Mouse (Mus musculus): Measurements from ENCODE around the gene Masp1. TPM values are rescaled to one million over a fixed set of nuclear protein-coding genes. Genes with fewer than 3 reads are reported as not detected.

The Masp1 gene
- total RNA-seq, 2 experiments from 2014 or later = 8.0 to 9.0 TPM

GRCm38 (mm10) chr16:23463671-23464347 is 56.8 kb downstream of the Masp1 start:
- DNase-seq (ENCODE audit: low spot score in 2 of 2) = no peak

DNA sequence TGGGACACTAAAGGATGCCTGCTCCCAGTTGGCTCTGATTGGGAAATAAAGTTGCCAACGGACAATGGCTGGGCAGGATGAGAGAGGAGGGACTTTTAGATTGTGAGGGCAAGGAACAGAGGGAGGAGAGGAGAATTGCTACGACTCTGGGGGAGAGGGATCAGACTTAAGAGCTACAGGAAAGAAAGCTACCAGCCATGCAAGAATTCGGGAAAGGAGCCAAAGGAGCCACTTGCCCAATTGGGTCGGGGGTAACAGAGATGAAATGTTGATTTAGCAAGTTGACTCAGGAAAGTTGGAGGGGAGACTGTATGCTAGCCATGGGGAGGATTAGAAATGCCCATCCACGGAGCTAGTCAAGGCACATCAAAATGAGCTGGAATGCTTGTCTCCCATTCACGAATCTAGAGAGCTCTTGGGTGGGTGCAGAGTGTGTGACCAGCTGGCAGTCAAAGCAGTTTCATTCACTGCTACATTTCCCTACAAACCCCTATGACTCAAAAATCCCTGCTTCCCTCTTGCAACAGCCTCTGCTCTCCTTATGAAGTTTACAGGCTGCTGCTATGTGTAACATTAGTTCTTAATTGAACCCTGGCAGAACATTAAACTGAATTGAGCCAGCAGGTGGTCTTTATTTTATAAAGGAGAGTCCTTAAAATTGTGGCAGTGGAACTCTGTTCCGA is 61.6 kb downstream of the Masp1 start:
- DNase-seq (ENCODE audit: low spot score in 2 of 2) = no peak

- no peak for DNase-seq (ENCODE audit: low spot score in 2 of 2)
Measured at GRCm38 (mm10) chr16:23457338-23457737, 63.3 kb downstream of the Masp1 start.

DNA sequence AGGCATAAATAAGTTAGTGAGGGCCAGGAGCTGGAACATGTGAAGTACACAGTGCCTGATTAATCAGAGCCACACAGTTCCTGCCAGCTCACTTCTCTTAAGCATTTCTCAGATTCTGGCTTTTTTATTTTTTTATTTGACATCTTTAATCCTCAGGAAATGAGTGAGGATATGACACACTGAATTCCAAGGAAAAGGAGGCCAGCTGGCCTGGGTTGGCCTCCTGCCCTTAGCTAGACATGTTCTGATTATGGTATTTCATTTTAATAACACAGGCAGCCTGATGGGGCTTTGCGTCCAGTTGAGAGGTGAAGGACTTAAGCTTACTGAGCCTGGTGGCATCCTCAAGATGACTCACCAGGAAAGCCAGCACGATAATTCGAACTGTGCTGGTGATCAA is 64.1 kb downstream of the Masp1 start:
- DNase-seq (ENCODE audit: low spot score in 2 of 2) = peak in 1 of 2 experiments; percentile 25

DNA sequence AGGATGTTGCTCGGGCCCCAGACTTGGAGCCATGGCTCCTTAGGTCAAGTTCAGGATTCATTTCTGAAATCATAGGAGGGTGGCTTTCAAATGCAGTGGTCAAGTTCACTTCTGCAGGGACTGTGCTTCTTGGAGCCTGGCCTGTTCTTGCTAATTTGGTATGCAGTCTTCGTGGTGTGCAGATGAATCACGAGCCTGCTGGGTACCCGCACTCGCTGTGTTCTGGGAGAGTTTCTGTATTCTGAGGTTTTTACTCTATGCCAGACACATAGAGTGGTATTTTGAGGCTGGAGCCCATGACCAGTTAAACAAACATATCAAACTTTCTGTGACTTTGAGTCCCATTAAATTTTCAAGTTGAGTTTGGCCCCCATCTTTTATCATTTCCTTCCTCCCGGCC is 66.2 kb downstream of the Masp1 start:
- no peak for DNase-seq (ENCODE audit: low spot score in 2 of 2)

DNA sequence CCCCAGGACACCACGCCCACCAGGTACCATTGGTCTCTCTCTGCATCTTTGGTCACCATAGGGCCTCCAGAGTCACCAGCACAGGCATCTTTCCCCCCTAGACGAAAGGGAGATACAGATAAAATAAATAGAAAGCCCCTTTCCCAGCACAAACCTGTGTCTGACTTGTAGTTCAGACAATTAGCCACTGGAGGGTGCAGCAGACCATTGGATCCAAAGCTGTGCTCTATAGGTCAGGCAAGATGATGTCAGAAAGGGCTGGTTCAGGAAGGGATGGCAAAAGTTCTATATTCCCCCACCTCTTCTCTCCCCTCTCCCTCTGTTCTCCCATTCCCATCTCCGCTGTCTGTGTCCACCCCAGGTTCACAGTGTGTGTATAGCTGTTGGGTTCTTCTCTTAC is 68.1 kb downstream of the Masp1 start:
- DNase-seq (ENCODE audit: low spot score in 2 of 2) = peak in 1 of 2 experiments; percentile 32

DNA sequence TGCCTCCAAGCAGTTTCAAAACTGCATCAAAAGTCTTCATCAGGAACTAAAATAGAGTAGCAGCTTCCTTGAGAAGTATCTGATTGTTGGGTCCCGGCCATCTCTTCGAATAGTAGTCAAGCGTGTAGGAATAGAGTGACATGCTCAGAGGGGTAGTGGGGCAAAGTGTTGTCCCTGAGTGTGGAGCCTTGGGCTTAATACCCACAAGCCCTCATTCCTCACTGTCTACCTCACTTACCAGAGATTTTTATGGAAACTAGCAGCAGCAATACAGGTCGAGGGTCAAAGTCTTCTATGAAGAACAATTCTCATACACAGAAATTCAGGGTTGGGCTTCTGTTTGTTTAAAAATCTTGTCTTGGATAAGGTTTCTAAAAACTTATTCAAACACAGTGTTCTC is 69.8 kb downstream of the Masp1 start:
- DNase-seq (ENCODE audit: low spot score in 2 of 2) = no peak

- no peak for DNase-seq (ENCODE audit: low spot score in 2 of 2)
Measured at GRCm38 (mm10) chr16:23449946-23450345, 70.7 kb downstream of the Masp1 start.

- no peak for DNase-seq (ENCODE audit: low spot score in 2 of 2)
Measured at GRCm38 (mm10) chr16:23444231-23444630, 76.4 kb downstream of the Masp1 start.

DNA sequence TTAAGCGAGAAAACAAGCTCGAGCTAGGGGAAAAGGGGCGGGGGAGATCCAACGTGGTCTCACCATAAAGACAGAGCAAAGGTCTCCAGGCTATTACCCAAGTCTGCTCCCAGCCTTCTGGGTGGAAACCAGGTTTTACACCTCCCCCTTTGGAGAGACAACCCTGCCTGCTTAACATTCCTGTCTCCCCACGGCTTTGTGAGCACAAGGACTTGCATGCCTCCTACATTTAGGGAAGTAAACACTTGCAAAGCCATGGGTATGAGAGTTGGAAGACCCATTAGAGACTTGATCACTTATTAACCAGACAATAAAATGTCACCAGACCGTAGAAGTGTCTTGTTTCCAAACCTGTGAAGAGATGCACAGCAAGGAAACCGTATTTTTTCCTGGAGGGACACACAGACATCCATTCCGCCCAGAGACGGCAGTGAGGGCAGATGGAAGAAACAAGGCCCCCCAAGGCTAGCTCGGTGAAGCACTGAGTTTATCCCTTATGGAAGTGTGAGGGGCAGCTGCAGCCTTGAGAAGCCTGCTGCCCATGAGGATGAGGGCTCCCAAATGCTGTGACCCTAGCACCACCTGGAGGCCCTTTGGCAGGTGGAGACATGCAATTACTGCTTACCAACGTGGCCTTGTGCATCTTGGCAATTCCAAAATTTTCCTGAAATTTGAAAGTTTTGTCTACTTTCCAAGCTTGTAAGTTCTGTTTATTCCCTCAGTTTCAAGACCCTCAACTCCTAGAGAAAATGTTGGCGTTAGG is 83.0 kb downstream of the Masp1 start:
- no peak for DNase-seq (ENCODE audit: low spot score in 2 of 2)

- DNase-seq (ENCODE audit: low spot score in 2 of 2) = no peak
Measured at GRCm38 (mm10) chr16:23429991-23430390, 90.6 kb downstream of the Masp1 start.

GRCm38 (mm10) chr16:23428647-23429319 is 91.8 kb downstream of the Masp1 start, which contains the start of gene Rtp1:
Gene Rtp1, plus strand, starts transcription at chr16:23429133.
- DNase-seq (ENCODE audit: low spot score in 2 of 2) = no peak

GRCm38 (mm10) chr16:23427701-23428100 is 92.9 kb downstream of the Masp1 start:
- no peak for DNase-seq (ENCODE audit: low spot score in 2 of 2)

DNA sequence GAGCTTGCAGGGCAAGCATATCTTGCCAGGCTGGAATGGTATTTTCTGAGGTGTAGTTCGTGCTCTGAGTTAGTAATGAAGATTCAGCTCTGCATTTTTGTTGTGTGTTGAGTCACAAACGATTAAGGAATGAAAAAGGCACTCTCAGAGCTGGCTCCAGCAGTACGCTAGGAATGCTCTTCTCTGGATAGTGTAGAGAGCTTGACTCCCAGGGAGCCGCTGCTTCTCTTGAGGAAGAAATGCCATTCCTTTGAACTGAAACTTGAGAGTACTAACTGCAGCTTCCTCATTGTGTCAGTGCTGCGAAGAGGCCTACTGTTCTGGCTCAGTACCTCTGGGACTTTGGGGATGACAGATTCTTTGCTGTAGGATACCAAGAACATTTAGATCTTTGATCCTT is 96.8 kb downstream of the Masp1 start:
- DNase-seq (ENCODE audit: low spot score in 2 of 2) = no peak

DNA sequence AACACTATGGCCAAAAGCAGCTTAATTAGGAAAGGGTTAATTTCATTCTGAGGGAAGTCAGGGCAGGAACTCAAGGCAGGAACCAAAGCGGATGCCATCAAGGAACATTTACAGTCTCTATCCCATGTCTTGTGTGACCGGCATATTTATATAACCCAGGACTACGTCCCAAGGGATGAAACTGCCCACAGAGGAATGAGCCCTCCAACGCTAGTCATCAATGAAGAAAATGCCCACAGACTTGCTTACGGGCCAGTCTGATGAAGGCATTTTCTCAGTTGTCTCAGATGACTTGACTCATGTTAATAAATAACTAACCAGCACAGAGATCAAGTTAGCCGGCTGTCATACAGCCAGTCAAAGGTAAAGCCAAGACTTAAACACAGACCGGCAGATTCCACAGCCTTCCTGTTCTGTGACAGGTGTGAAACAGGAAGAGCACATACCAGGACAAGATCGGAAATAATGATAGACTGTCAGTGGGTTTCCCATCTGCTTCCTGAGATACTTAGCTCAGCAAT is 101.0 kb downstream of the Masp1 start:
- no peak for DNase-seq (ENCODE audit: low spot score in 2 of 2)

DNA sequence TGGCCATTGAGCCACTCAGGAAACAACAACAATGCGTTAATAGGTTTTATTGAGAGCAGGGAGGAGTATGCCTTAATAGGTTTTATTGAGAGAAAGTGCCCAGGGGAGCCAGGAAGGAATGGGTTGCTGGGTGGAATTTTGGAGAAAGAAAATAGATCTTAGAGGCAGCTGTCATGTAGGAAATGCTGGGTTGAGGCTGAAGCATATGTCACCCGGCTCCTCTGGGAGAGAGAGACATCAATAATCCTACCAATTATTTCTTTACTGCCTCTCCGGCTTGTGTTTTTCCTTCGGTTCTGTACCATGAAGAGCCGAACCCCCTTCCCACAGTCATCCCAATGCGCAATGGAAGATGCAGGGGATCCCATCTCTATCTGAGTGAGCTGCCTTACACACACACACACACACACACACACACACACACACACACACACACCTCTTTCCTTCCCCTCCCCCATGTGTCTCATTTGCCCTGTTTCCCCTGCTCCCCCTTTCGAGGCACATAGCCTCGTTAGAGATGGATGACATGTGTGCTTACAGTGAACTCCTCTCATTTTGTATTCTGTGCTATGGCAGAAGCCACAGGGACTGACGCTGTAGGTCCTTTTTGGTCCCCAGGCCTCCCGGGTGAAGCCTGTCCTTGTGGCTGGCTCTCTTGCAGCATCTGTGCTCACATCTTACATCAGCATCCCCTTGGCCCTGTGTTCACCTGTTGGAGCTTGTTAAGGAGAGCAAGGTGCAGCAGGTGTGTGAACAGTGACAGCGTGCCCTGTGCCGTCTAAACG is 103.0 kb downstream of the Masp1 start:
- no peak for DNase-seq (ENCODE audit: low spot score in 2 of 2)

DNA sequence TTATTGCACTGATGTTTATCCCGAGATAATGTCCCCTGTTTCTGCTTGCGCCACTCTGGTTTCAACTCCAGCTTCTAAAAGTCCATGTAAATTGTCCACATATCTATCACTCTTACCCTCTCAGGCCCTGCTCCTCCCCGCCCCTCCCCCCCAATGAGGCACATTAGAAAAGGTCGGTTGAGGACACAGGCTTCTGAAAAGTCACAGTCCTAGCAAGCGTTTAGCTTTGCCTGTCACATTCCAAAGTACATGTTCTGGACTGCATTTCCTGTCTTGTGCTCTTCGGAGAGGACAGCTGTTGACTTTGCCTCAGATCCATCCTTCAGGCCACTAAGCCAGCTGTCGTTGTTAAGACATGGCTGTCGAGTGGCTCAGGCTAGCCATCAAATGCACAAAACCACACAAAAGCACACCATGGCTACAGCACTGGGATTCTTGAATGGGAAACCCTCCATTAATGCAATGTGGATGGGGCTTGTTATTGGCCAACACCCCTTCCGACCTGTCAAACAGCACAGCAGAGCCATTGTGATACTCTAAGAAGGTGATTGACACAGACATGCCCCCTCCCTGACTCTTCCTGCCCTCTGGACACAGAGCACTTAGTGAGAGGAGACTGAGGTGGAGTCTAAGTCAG is 103.8 kb downstream of the Masp1 start:
- peak in 1 of 2 experiments; percentile 13 for DNase-seq (ENCODE audit: low spot score in 2 of 2)

DNA sequence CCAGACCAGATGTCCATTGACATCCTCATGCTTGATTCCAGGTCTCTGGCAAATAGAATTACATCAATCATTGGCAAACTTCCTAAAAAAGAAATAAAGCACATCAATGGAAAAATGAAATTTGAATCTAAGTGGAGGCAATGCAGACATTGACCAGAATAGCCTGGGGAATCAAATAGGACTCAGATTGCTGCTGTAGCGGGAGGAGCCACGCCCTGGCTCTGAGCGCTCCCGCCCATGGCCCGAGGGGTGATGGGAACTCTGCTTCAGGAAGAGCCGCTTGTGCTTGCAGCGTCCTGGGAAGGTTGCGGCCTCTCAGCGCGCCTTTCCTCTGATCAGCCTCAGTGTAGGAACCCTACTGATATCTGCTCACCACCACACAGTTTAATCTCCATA is 104.4 kb downstream of the Masp1 start:
- peak; percentile 34 to 52 for DNase-seq (ENCODE audit: low spot score in 2 of 2)

- no peak for DNase-seq (ENCODE audit: low spot score in 2 of 2)
Measured at GRCm38 (mm10) chr16:23412930-23413329, 107.7 kb downstream of the Masp1 start.

Data from gastrocnemius, postnatal 4 days (tissue).